Mouse (Mus musculus): Measurements from ENCODE around the gene Nkg7. TPM values are rescaled to one million over a fixed set of nuclear protein-coding genes. Genes with fewer than 3 reads are reported as not detected.
A peak's percentile ranks its signal among the peaks of the same experiment; 100 is the strongest.

Gene Nkg7
- polyA plus RNA-seq, 1 experiment = not detected

GRCm38 (mm10) chr7:43463976-43464375, 27.1 kb downstream of the Nkg7 start:
- H3K27me3 ChIP-seq (ENCODE audit: control insufficient read depth, insufficient read depth, low read length) = no peaks in the 10 kb centered on the region
- H3K4me3 ChIP-seq (ENCODE audit: control insufficient read depth, low read depth, low read length) = no peak overlapping the region
- TF ChIP-seq CTCF (IDR thresholded peaks at IDR 0.05; ENCODE audit: control insufficient read depth, insufficient read depth, insufficient replicate concordance, low read depth, low read length) = no peak
- TF ChIP-seq POLR2A (IDR thresholded peaks at IDR 0.05; ENCODE audit: control insufficient read depth, low read depth, low read length) = no peak
- no peak overlapping the region for H3K27ac ChIP-seq (ENCODE audit: control insufficient read depth, insufficient read depth, low read depth, low read length)
- no peaks in the 10 kb centered on the region for H3K36me3 ChIP-seq (ENCODE audit: control insufficient read depth, insufficient read depth, low read length)
- H3K4me1 ChIP-seq (ENCODE audit: control insufficient read depth, insufficient read depth, low read length) = peaks cover 16% of the 10 kb centered on the region

GRCm38 (mm10) chr7:43464864-43465343, 28.0 kb downstream of the Nkg7 start:
- no peak for TF ChIP-seq CTCF (IDR thresholded peaks at IDR 0.05; ENCODE audit: control insufficient read depth, insufficient read depth, insufficient replicate concordance, low read depth, low read length)
- no peak for TF ChIP-seq POLR2A (IDR thresholded peaks at IDR 0.05; ENCODE audit: control insufficient read depth, low read depth, low read length)
- H3K36me3 ChIP-seq (ENCODE audit: control insufficient read depth, insufficient read depth, low read length) = no peaks in the 10 kb centered on the region
- H3K4me3 ChIP-seq (ENCODE audit: control insufficient read depth, low read depth, low read length) = peak overlapping the region; percentile 81
- peaks cover 16% of the 10 kb centered on the region for H3K4me1 ChIP-seq (ENCODE audit: control insufficient read depth, insufficient read depth, low read length)
- H3K27me3 ChIP-seq (ENCODE audit: control insufficient read depth, insufficient read depth, low read length) = no peaks in the 10 kb centered on the region
- H3K27ac ChIP-seq (ENCODE audit: control insufficient read depth, insufficient read depth, low read depth, low read length) = no peak overlapping the region

GRCm38 (mm10) chr7:43465344-43466098, 28.6 kb downstream of the Nkg7 start:
- H3K4me1 ChIP-seq (ENCODE audit: control insufficient read depth, insufficient read depth, low read length) = peaks cover 16% of the 10 kb centered on the region
- H3K27me3 ChIP-seq (ENCODE audit: control insufficient read depth, insufficient read depth, low read length) = no peaks in the 10 kb centered on the region
- no peak overlapping the region for H3K27ac ChIP-seq (ENCODE audit: control insufficient read depth, insufficient read depth, low read depth, low read length)
- peak overlapping the region; percentile 81 for H3K4me3 ChIP-seq (ENCODE audit: control insufficient read depth, low read depth, low read length)
- TF ChIP-seq CTCF (IDR thresholded peaks at IDR 0.05; ENCODE audit: control insufficient read depth, insufficient read depth, insufficient replicate concordance, low read depth, low read length) (no peak), POLR2A (IDR thresholded peaks at IDR 0.05; ENCODE audit: control insufficient read depth, low read depth, low read length) (no peak)
- no peaks in the 10 kb centered on the region for H3K36me3 ChIP-seq (ENCODE audit: control insufficient read depth, insufficient read depth, low read length)

GRCm38 (mm10) chr7:43466099-43466694, 29.3 kb downstream of the Nkg7 start:
- H3K27ac ChIP-seq (ENCODE audit: control insufficient read depth, insufficient read depth, low read depth, low read length) = no peak overlapping the region
- no peaks in the 10 kb centered on the region for H3K36me3 ChIP-seq (ENCODE audit: control insufficient read depth, insufficient read depth, low read length)
- no peaks in the 10 kb centered on the region for H3K27me3 ChIP-seq (ENCODE audit: control insufficient read depth, insufficient read depth, low read length)
- TF ChIP-seq POLR2A (IDR thresholded peaks at IDR 0.05; ENCODE audit: control insufficient read depth, low read depth, low read length) (no peak), CTCF (IDR thresholded peaks at IDR 0.05; ENCODE audit: control insufficient read depth, insufficient read depth, insufficient replicate concordance, low read depth, low read length) (peak; percentile 64)
- H3K4me3 ChIP-seq (ENCODE audit: control insufficient read depth, low read depth, low read length) = peak overlapping the region; percentile 81
- peaks cover 16% of the 10 kb centered on the region for H3K4me1 ChIP-seq (ENCODE audit: control insufficient read depth, insufficient read depth, low read length)

GRCm38 (mm10) chr7:43470373-43470772, 33.5 kb downstream of the Nkg7 start:
- H3K27ac ChIP-seq (ENCODE audit: control insufficient read depth, insufficient read depth, low read depth, low read length) = no peak overlapping the region
- TF ChIP-seq POLR2A (IDR thresholded peaks at IDR 0.05; ENCODE audit: control insufficient read depth, low read depth, low read length) (no peak), CTCF (IDR thresholded peaks at IDR 0.05; ENCODE audit: control insufficient read depth, insufficient read depth, insufficient replicate concordance, low read depth, low read length) (peak; percentile 52; the same call in 1 of the 2 replicates)
- H3K36me3 ChIP-seq (ENCODE audit: control insufficient read depth, insufficient read depth, low read length) = no peaks in the 10 kb centered on the region
- H3K4me1 ChIP-seq (ENCODE audit: control insufficient read depth, insufficient read depth, low read length) = peaks cover 9% of the 10 kb centered on the region
- H3K4me3 ChIP-seq (ENCODE audit: control insufficient read depth, low read depth, low read length) = no peak overlapping the region
- H3K27me3 ChIP-seq (ENCODE audit: control insufficient read depth, insufficient read depth, low read length) = no peaks in the 10 kb centered on the region

GRCm38 (mm10) chr7:43475706-43476105, 38.8 kb downstream of the Nkg7 start:
- no peak overlapping the region for H3K27ac ChIP-seq (ENCODE audit: control insufficient read depth, insufficient read depth, low read depth, low read length)
- TF ChIP-seq CTCF (IDR thresholded peaks at IDR 0.05; ENCODE audit: control insufficient read depth, insufficient read depth, insufficient replicate concordance, low read depth, low read length) (no peak), POLR2A (IDR thresholded peaks at IDR 0.05; ENCODE audit: control insufficient read depth, low read depth, low read length) (no peak)
- H3K27me3 ChIP-seq (ENCODE audit: control insufficient read depth, insufficient read depth, low read length) = no peaks in the 10 kb centered on the region
- no peaks in the 10 kb centered on the region for H3K36me3 ChIP-seq (ENCODE audit: control insufficient read depth, insufficient read depth, low read length)
- H3K4me1 ChIP-seq (ENCODE audit: control insufficient read depth, insufficient read depth, low read length) = peaks cover 6% of the 10 kb centered on the region
- no peak overlapping the region for H3K4me3 ChIP-seq (ENCODE audit: control insufficient read depth, low read depth, low read length)

GRCm38 (mm10) chr7:43476376-43476775, 39.5 kb downstream of the Nkg7 start:
- Histone ChIP-seq H3K4me1 (ENCODE audit: control insufficient read depth, insufficient read depth, low read length) (peaks cover 6% of the 10 kb centered on the region), H3K36me3 (ENCODE audit: control insufficient read depth, insufficient read depth, low read length) (no peaks in the 10 kb centered on the region), H3K27me3 (ENCODE audit: control insufficient read depth, insufficient read depth, low read length) (no peaks in the 10 kb centered on the region), H3K4me3 (ENCODE audit: control insufficient read depth, low read depth, low read length) (no peak overlapping the region), H3K27ac (ENCODE audit: control insufficient read depth, insufficient read depth, low read depth, low read length) (no peak overlapping the region)
- TF ChIP-seq POLR2A (IDR thresholded peaks at IDR 0.05; ENCODE audit: control insufficient read depth, low read depth, low read length) (no peak), CTCF (IDR thresholded peaks at IDR 0.05; ENCODE audit: control insufficient read depth, insufficient read depth, insufficient replicate concordance, low read depth, low read length) (no peak)
